Mouse (Mus musculus): Measurements from ENCODE around the gene Bcr.

Gene Bcr

DNA sequence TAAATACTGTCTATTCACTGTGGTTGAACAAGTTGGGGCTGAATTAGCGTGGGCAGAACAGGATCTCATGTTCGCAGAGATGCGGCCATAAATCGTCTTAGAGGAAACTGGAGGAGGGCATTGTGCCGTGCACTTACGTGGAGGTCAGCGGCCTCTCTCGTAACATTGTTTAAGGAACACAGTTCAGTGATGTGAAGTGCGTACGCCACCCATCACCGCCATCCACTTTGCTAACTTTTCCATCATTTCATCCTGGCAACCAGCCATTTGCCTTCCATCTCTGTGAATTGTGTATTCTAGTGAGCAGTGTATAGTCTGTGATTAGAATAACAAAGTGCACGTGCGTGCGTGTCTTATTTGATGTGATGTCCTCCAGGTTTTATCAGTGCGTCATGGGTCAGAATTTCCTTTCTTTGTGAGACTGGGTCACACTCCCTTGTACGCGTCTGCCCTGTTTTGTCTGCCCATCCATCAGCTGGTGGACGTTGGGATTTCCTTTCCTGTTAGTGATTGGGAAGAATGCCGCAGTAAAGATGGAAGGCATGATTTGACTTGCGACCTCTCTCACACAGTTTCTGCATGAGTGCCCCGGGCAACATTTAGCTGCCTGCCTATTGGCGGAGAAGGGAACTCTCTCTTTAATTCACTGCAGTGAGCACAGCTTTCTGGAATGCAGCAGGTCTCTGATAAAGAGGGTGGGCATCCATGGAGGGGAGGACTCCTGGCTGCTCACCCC is 33.0 kb downstream of the Bcr start:
- DNase-seq (ENCODE audit: low spot score in 2 of 2): no peak

DNA sequence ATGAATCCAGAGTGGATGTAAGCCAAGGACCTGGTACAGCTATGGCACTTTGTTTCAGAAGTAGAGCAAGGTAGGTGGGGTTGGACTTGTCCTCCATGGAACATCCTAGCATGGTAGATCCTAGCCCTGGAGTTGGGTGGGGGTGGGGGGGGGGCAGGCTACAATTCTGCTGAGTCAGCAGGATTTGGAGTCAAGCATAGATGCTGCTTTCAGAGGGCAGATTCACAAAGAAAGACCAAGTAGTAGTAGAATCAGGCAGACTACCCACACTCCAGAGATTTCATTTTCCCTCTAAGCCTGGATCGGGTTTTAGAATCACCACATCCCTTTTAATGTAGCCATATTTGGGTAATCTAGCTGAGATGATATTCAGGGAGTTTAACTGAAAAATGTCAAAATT is 33.9 kb downstream of the Bcr start:
- DNase-seq (ENCODE audit: low spot score in 2 of 2): no peak

GRCm38 (mm10) chr10:75095216-75095615 is 34.8 kb downstream of the Bcr start:
- no peak for DNase-seq (ENCODE audit: low spot score in 2 of 2)

GRCm38 (mm10) chr10:75098446-75099183 is 38.2 kb downstream of the Bcr start:
- DNase-seq (ENCODE audit: low spot score in 2 of 2): no peak

- peak in 1 of 2 experiments; percentile 63 for DNase-seq (ENCODE audit: low spot score in 2 of 2)
Measured at GRCm38 (mm10) chr10:75100298-75100697, 39.9 kb downstream of the Bcr start.

- DNase-seq (ENCODE audit: low spot score in 2 of 2): no peak
Measured at GRCm38 (mm10) chr10:75103502-75103901, 43.1 kb downstream of the Bcr start.

DNA sequence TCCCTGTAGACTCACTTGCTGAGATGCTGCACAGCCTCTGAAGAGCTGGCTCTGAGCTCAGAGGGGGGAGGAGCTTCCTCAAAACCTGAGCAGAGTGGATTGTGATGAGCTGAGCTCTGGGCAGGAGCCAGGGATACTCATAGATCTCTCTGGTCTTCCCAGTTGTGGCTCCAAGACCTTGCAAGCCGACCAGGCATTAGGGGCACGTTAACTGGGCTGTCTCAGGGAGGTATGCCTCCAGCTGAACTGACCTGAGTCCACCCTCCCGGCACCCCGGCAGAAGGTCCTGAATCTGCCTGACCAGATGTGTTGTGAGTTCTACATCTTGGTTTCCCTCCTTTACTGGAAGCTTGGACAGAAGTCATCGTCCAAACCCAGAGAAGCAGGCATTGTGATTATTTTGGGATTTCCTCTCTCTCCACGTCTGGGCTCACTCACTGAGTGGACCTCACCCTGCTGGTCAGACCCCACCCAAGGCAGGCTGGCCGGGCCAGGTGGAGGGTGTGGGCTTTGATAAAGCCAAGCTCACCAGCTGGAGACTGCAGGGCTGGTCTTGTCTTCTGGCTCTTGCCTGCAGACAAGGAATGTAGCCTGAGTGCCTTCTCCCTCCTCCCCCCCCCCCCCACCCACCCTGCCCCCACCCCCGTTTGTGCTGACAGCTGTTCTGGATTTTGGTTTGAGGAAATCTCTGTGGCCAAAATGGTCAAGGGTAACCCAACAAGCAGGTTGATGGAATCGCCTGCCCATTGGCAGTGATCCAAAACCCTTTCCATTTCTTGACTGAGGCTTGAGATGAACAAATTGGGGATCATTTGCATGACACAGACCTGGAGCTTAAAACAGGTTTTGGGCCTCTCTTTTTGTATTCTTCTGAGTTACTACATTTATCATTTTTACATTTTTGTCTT is 44.1 kb downstream of the Bcr start:
- peak in 1 of 2 experiments; percentile 60 for DNase-seq (ENCODE audit: low spot score in 2 of 2)

- DNase-seq (ENCODE audit: low spot score in 2 of 2): no peak
Measured at GRCm38 (mm10) chr10:75105099-75105461, 44.7 kb downstream of the Bcr start.

GRCm38 (mm10) chr10:75105687-75106086 is 45.3 kb downstream of the Bcr start:
- no peak for DNase-seq (ENCODE audit: low spot score in 2 of 2)

DNA sequence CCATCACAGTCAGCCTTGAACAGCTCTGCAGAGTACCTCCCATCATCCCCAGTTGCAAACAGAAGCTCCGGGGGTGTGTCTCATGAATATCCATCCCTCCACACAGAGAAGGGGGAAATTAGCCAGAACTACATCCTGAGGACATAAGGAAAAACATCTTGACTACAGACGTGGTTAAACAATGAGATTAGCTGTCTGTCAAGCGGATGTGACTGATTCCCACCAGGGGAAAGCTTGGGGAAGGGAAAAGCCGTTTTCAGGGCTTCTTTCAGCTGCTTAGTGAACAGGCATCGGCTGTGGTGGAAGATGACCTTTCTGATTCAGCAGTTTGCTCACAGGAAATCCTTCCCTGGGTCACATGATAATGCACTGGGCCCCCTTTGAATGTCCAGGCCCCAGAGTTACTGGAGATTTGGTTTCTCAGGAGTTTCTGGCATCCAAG is 46.6 kb downstream of the Bcr start:
- no peak for DNase-seq (ENCODE audit: low spot score in 2 of 2)

DNA sequence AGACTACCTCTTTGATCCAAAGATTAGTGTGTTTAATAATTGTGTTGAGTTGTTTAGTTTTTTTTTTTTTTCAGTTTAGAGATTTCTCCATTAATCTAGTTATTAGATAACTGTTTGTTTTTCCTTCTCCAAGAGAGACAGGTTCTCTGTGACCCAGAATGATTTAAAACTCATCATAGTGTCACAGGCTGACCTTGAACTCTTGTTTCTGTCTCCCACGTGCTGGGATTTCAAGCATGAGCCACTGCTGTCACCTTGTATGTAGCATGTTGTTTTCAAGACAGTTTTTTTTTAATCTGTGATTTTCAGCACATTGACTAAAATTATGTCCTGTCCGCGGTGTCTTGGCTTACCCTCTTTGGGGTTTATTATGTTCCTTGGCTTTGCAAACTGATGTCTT is 47.7 kb downstream of the Bcr start:
- no peak for DNase-seq (ENCODE audit: low spot score in 2 of 2)

DNA sequence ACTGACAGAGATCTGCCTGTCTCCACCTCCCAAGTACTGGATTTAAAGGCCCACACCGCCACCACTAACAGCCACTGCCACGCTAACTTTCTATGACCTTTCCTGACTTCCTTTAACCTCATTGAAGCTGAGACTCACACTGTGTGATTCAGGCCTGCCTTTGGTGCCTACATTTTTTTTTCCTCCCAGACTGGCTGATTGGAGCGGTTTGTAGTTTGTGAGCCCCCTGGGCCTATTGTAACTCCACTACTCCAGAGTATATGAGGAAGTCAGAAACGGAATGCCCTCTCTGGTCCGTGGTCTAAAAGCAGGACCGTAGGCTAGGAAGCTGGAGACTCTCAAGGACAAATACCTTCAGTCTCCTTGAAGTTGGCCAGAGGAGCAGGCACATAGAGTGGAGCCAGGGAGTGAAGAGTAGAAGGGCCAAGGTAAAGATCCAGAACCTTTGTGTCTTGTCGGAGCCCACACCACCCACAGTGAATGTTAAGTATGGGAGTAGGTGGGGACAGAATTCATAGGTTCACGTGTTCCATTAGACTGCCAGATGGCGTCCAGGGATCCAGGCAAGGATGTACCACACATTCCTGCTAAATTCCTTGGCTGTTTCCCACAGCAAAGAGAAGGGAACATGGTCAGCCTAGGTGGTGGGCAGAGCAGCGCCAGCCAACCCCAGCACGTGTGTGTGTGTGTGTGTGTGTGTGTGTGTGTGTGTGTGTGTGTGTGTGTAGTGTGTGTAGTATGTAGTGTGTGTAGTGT is 51.2 kb downstream of the Bcr start:
- DNase-seq (ENCODE audit: low spot score in 2 of 2): no peak

- DNase-seq (ENCODE audit: low spot score in 2 of 2): no peak
Measured at GRCm38 (mm10) chr10:75112405-75112804, 52.0 kb downstream of the Bcr start.

DNA sequence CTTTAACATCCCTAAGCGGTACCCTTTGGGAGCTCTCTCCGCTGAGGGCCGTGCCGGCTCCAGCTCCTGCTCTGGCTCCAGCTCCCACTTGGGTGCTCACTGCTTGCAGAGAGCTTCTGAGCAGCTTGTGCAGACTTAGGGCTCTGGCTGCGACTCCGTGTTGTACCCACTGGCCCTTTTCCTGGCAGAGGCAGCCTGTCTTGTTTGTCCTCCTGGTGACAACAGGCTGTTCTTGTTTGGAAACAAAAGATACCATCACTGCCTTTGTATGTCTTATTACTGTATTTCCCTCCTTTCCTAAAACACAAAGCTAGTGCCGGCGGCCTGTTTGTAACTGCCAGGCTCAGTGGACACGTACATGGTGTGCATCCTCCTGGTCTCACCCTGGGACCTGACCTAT is 53.2 kb downstream of the Bcr start:
- no peak for DNase-seq (ENCODE audit: low spot score in 2 of 2)

GRCm38 (mm10) chr10:75115240-75115639 is 54.8 kb downstream of the Bcr start:
- no peak for DNase-seq (ENCODE audit: low spot score in 2 of 2)

DNA sequence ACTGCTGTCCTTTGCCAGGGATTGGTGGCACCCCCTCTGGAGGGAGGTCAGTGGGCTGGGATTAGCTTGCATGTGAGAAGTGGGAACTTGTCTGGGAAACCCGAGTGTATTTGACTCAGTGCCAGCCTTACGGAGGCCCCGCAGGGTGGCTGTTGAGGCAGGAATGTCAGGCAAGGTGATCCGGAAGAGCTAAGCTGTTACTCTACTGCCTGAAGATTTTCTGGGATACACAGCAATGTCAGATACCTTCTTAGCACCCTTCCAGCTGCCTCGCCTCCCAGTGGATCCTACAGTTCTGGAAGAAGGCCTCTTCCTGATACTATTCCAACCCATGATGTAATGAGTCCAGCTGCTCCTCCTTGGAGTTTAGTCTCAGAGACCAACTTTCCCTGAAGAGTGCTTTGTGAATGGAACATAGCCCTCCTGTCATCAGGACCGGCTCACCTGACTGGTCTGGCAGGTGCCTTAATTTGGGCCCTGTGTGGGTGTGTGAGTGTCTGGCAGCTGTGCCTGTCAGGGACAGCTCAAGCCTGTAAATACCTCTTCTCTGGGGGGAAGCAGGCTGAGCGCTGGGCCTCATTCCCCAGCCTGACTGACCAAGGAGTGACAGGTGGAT is 56.6 kb downstream of the Bcr start:
- DNase-seq (ENCODE audit: low spot score in 2 of 2): peak in 1 of 2 experiments; percentile 59

- DNase-seq (ENCODE audit: low spot score in 2 of 2): peak in 1 of 2 experiments; percentile 70
Measured at GRCm38 (mm10) chr10:75118444-75118843, 58.1 kb downstream of the Bcr start.

- DNase-seq (ENCODE audit: low spot score in 2 of 2): no peak
Measured at GRCm38 (mm10) chr10:75119396-75119795, 59.0 kb downstream of the Bcr start.

DNA sequence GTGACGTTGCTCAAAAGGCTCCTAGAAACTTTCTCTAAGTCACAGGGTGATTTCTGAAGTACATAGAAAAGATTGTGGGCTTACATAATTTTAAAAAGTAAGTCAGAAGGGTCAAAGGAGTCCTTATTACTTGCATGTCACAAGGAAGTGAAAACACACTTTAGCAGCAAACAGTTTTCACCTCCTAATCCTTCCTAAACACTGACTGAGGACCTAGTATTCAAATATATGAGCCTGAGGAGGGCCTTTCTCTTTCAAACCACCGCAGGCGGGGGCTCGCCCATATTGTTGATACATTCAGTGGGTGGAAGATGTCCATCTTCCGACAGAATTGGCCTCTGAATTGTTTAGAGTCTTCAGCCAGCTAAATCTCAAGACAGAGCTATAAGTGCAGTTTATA is 59.8 kb downstream of the Bcr start:
- DNase-seq (ENCODE audit: low spot score in 2 of 2): no peak

DNA sequence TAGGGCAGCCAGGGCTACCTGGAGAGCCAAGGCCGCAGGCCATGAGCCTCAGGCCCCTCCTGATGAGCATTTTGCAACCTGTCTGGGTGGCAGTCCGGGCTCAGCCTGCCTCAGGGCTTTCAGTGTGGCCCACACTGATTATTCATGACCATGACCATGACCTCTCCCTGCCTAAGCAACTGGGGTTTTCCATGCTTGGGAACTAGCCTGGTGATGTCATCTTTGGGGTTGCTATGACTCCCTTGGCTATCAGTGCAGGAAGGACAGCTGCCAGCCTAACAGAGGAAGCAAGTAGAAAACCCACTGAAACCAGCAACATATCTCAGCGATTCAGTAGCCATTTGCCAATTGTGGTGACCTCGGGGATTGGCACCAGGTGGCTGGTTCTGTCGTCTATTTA is 60.6 kb downstream of the Bcr start:
- peak in 1 of 2 experiments; percentile 50 for DNase-seq (ENCODE audit: low spot score in 2 of 2)

DNA sequence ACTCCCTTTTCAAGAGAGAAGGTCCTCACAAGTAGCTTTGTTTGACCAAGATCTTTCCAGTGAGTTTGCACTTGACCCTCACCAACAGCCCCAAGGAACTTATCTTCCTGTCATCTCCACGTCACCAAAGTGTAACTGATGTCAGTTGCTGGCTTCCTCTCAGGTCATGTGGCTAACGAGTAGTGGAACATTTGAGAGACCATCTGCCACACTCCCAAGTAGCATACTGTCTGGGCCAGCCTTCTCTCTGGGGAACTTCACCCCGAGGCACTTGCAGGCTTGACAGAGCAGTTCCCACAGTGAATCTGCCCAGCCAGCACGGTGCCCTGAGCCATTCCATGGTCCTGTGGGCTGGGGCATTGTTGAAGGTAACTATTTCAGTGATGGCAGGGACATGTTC is 65.2 kb downstream of the Bcr start:
- DNase-seq (ENCODE audit: low spot score in 2 of 2): no peak
